Mouse (Mus musculus) intestine, embryonic 16.5 days (tissue): ENCODE results near the gene Oscp1. TPM values are rescaled to one million over a fixed set of nuclear protein-coding genes. Genes with fewer than 3 reads are reported as not detected.

Source experiments
- ATAC-seq: fragments of 200-750 bp; cut with Nextera tagmentation; 2 replicates; pipeline ENCODE4 v1.8.0; 2017; ENCODE audit warnings: moderate TSS enrichment, moderate library complexity
- H3K27ac ChIP-seq: fragments of 300-500 bp; sonication (generic); 2 replicates; pipeline ENCODE4 v1.5.1; 2014; ENCODE audit warnings: mild to moderate bottlenecking, low read length
- H3K27me3 ChIP-seq: fragments of 300-500 bp; sonication (generic); replicated peaks from 2 replicates; pipeline ENCODE4 v1.6.1; 2014; ENCODE audit warnings: low read length, control low read depth, mixed read lengths; ENCODE audit not compliant: control insufficient read depth, insufficient read depth
- H3K36me3 ChIP-seq: fragments of 300-500 bp; sonication (generic); 2 replicates; pipeline ENCODE4 v1.6.1; 2014; ENCODE audit warnings: low read length, control low read depth; ENCODE audit not compliant: control insufficient read depth, insufficient read depth
- H3K4me1 ChIP-seq: fragments of 300-500 bp; sonication (generic); 2 replicates; pipeline ENCODE4 v1.6.1; 2014; ENCODE audit warnings: low read length, control low read depth, mixed read lengths; ENCODE audit not compliant: control insufficient read depth, insufficient read depth
- H3K4me2 ChIP-seq: fragments of 300-500 bp; sonication (generic); 2 replicates; pipeline ENCODE4 v1.6.1; 2014; ENCODE audit warnings: low read depth, low read length, control low read depth
- H3K4me3 ChIP-seq: fragments of 300-500 bp; sonication (generic); 2 replicates; pipeline ENCODE4 v1.5.1; 2014; ENCODE audit warnings: mild to moderate bottlenecking, low read length
- H3K9ac ChIP-seq: fragments of 300-500 bp; sonication (generic); 2 replicates; pipeline ENCODE4 v1.6.1; 2014; ENCODE audit warnings: low read depth, low read length
- H3K9me3 ChIP-seq: fragments of 300-500 bp; sonication (generic); 2 replicates; pipeline ENCODE4 v1.6.1; 2016; ENCODE audit warnings: low read length, control low read depth; ENCODE audit not compliant: control insufficient read depth
- WGBS: fragments of 180-500 bp; shearing (Covaris S2); extraction: QIAGEN DNeasy Blood & Tissue Kit; methylation state at CpG from one replicate; pipeline ENCODE4 v1.1.7; 2014; 5-methylcytosine and 5-hydroxymethylcytosine counted together
- polyA plus RNA-seq: library from polyadenylated mRNA; unstranded; fragments of >200 nt; fragmentation: Nextera tagmentation; extraction: Ambion mirVana; gene quantifications from 2 replicates; pipeline ENCODE4 v1.2.1, GENCODE M21; 2015

Gene Oscp1
- polyA plus RNA-seq, 1 experiment from 2014 or later, result 11.1 TPM

- Histone ChIP-seq H3K4me3 (no peak overlapping the region), H3K4me1 (peaks cover 22% of the 10 kb centered on the region), H3K36me3 (peaks cover 29% of the 10 kb centered on the region), H3K27ac (peak overlapping the region; percentile 65), H3K4me2 (no peak overlapping the region), H3K9ac (0 out of 2 replicates have a peak overlapping the region, but pooled peaks have one; percentile 10), H3K9me3 (no peaks in the 10 kb centered on the region), H3K27me3 (no peaks in the 10 kb centered on the region)
- ATAC-seq, result no peak
- 66% methylated on average over 6 of the region's 6 CpGs for WGBS
Observed at GRCm38 (mm10) chr4:126132636-126133264, 74.4 kb downstream of the Oscp1 start.

GRCm38 (mm10) chr4:126134236-126134635 is 75.9 kb downstream of the Oscp1 start:
- Histone ChIP-seq H3K27ac (no peak overlapping the region), H3K27me3 (no peaks in the 10 kb centered on the region), H3K4me1 (peaks cover 22% of the 10 kb centered on the region), H3K9me3 (no peaks in the 10 kb centered on the region), H3K36me3 (peaks cover 26% of the 10 kb centered on the region), H3K4me3 (no peak overlapping the region), H3K9ac (no peak overlapping the region), H3K4me2 (no peak overlapping the region)
- WGBS, result 96% methylated on average over 4 of the region's 4 CpGs
- ATAC-seq, result no peak

- H3K36me3 ChIP-seq, result peaks cover 23% of the 10 kb centered on the region
- no peak overlapping the region for H3K4me3 ChIP-seq
- H3K27ac ChIP-seq, result no peak overlapping the region
- peaks cover 22% of the 10 kb centered on the region for H3K4me1 ChIP-seq
- no peaks in the 10 kb centered on the region for H3K9me3 ChIP-seq
- 83% methylated on average over 4 of the region's 4 CpGs for WGBS
- H3K4me2 ChIP-seq, result no peak overlapping the region
- H3K27me3 ChIP-seq, result no peaks in the 10 kb centered on the region
- ATAC-seq, result no peak
- no peak overlapping the region for H3K9ac ChIP-seq
Observed at GRCm38 (mm10) chr4:126134639-126135038, 76.3 kb downstream of the Oscp1 start.

- no peak for ATAC-seq
- no peak overlapping the region for H3K4me2 ChIP-seq
- no peaks in the 10 kb centered on the region for H3K9me3 ChIP-seq
- 86% methylated on average over 4 of the region's 4 CpGs for WGBS
- H3K27ac ChIP-seq, result no peak overlapping the region
- H3K4me1 ChIP-seq, result peaks cover 5% of the 10 kb centered on the region
- H3K9ac ChIP-seq, result no peak overlapping the region
- H3K36me3 ChIP-seq, result peaks cover 22% of the 10 kb centered on the region
- H3K4me3 ChIP-seq, result no peak overlapping the region
- H3K27me3 ChIP-seq, result no peaks in the 10 kb centered on the region
Observed at GRCm38 (mm10) chr4:126137773-126138172, 79.4 kb downstream of the Oscp1 start.

- H3K27ac ChIP-seq, result 0 out of 2 replicates have a peak overlapping the region, but pooled peaks have one; percentile 4
- H3K9me3 ChIP-seq, result no peaks in the 10 kb centered on the region
- peaks cover 15% of the 10 kb centered on the region for H3K36me3 ChIP-seq
- 60% methylated on average over 5 of the region's 5 CpGs for WGBS
- no peak overlapping the region for H3K9ac ChIP-seq
- H3K4me1 ChIP-seq, result no peaks in the 10 kb centered on the region
- no peak overlapping the region for H3K4me3 ChIP-seq
- H3K27me3 ChIP-seq, result no peaks in the 10 kb centered on the region
- H3K4me2 ChIP-seq, result no peak overlapping the region
- no peak for ATAC-seq
Observed at GRCm38 (mm10) chr4:126141021-126141420, 82.7 kb downstream of the Oscp1 start.

Other genes with a start within 250 kb of the Oscp1 start
- 0.56 and 0.83 TPM in 2 replicates for gene Csf3r, start 34.0 kb upstream of the Oscp1 start, polyA plus RNA-seq
- 142 and 151 TPM in 2 replicates for gene Mrps15, start 11.6 kb upstream of the Oscp1 start, polyA plus RNA-seq
- 54.8 and 57.5 TPM in 2 replicates for gene Lsm10, start 38.1 kb downstream of the Oscp1 start, polyA plus RNA-seq
- gene Stk40, start 45.4 kb downstream of the Oscp1 start, polyA plus RNA-seq, result 26.1 and 28.5 TPM in 2 replicates
- 34.7 and 35.4 TPM in 2 replicates for gene Eva1b, start 89.2 kb downstream of the Oscp1 start, polyA plus RNA-seq
- 13.2 and 13.9 TPM in 2 replicates for gene Sh3d21, start 104.9 kb downstream of the Oscp1 start, polyA plus RNA-seq
- gene Thrap3, start 144.2 kb downstream of the Oscp1 start, polyA plus RNA-seq, result 132 and 141 TPM in 2 replicates
- 13.1 and 16.7 TPM in 2 replicates for gene Map7d1, start 197.8 kb downstream of the Oscp1 start, polyA plus RNA-seq
- 105 and 107 TPM in 2 replicates for gene Trappc3, start 203.8 kb downstream of the Oscp1 start, polyA plus RNA-seq
- 3.5 and 4.5 TPM in 2 replicates for gene Col8a2, start 228.2 kb downstream of the Oscp1 start, polyA plus RNA-seq